Mouse (Mus musculus) kidney, adult 2 months (tissue): ENCODE data around the gene Gm20837. TPM values are rescaled to one million over a fixed set of nuclear protein-coding genes. Genes with fewer than 3 reads are reported as not detected.
"Not testable (repeated sequence)": the region's sequence is repeated elsewhere in the genome, so short reads cannot be mapped to it uniquely, and the experiment has no call there.

Experiments used
- DNase-seq: peaks from one replicate; pipeline ENCODE4 v3.0.0; 2021
- H3K27ac ChIP-seq: fragments of 200-500 bp; 2 replicates; pipeline ENCODE4 v1.5.1; 2012; ENCODE audit warnings: low read depth, low read length, control low read depth, inconsistent platforms; ENCODE audit not compliant: insufficient read depth
- H3K27me3 ChIP-seq: fragments of 200-500 bp; replicated peaks from 2 replicates; pipeline ENCODE4 v1.6.1; 2012; ENCODE audit warnings: mild to moderate bottlenecking, moderate library complexity, low read length, inconsistent platforms; ENCODE audit not compliant: control insufficient read depth, insufficient read depth
- H3K36me3 ChIP-seq: fragments of 200-500 bp; 2 replicates; pipeline ENCODE4 v1.6.1; 2012; ENCODE audit warnings: mild to moderate bottlenecking, moderate library complexity, low read length, inconsistent platforms; ENCODE audit not compliant: control insufficient read depth, insufficient read depth
- H3K4me1 ChIP-seq: fragments of 200-500 bp; 2 replicates; pipeline ENCODE4 v1.6.1; 2011; ENCODE audit warnings: low read length; ENCODE audit not compliant: control insufficient read depth, insufficient read depth
- H3K4me3 ChIP-seq: fragments of 200-500 bp; 2 replicates; pipeline ENCODE4 v1.5.1; 2011; ENCODE audit warnings: mild to moderate bottlenecking, low read depth, low read length, control low read depth; ENCODE audit not compliant: insufficient read depth
- WGBS: fragments of 180-500 bp; shearing (Covaris S2); methylation state at CpG from one replicate; pipeline ENCODE4 v1.1.7; 2018; 5-methylcytosine and 5-hydroxymethylcytosine counted together
- polyA plus RNA-seq: library from polyadenylated mRNA; depleted of rRNA; stranded (reverse); fragments of >200 nt; gene quantifications from 2 replicates; pipeline ENCODE4 v1.2.3, GENCODE M21; 2012; rRNA removed

Gm20837 gene
- polyA plus RNA-seq: not detected in 2 replicates

GRCm38 (mm10) chrY:90400948-90401347 is at the start of gene Gm20837:
TSS of gene Gm20837 (plus strand) at chrY:90401248.
- not testable (repeated sequence) for H3K4me3 ChIP-seq, DNase-seq, H3K36me3 ChIP-seq, H3K27me3 ChIP-seq, H3K4me1 ChIP-seq, H3K27ac ChIP-seq
- no CpG with 5 or more reads among the region's 7 CpGs for WGBS
